Mouse (Mus musculus) megakaryocyte, embryonic 14.5 days (primary cell): ENCODE data around the gene Gm20388. TPM values are rescaled to one million over a fixed set of nuclear protein-coding genes. Genes with fewer than 3 reads are reported as not detected.

Experiments
- H3K27me3 ChIP-seq: replicated peaks from 2 replicates; pipeline ENCODE3; 2012; ENCODE audit warnings: inconsistent platforms
- H3K36me3 ChIP-seq: replicated peaks from 2 replicates; pipeline ENCODE3; 2012; ENCODE audit warnings: low read length, inconsistent platforms, mixed read lengths
- H3K4me1 ChIP-seq: 2 replicates; pipeline ENCODE4 v1.6.1; 2012; ENCODE audit warnings: inconsistent platforms
- H3K4me3 ChIP-seq: replicated peaks from 2 replicates; pipeline ENCODE3; 2012; ENCODE audit warnings: moderate library complexity, mild to moderate bottlenecking, inconsistent platforms
- H3K9me3 ChIP-seq: 2 replicates; pipeline ENCODE4 v1.6.1; 2012; ENCODE audit warnings: inconsistent platforms
- FLI1 ChIP-seq: IDR thresholded peaks from 2 replicates; pipeline ENCODE4 v1.6.1; 2012; ENCODE audit warnings: low read length, inconsistent platforms, mixed read lengths
- GATA1 ChIP-seq: IDR thresholded peaks from 3 replicates; pipeline ENCODE4 v1.6.1; 2012; ENCODE audit warnings: mixed read lengths, low read length, inconsistent platforms, borderline replicate concordance
- polyA plus RNA-seq: library from polyadenylated mRNA; stranded (reverse); fragments of >175 nt; gene quantifications from 2 replicates; pipeline ENCODE4 v1.2.3, GENCODE M21; 2012; ENCODE audit warnings: low replicate concordance; ENCODE audit not compliant: insufficient read depth

Gene Gm20388
- polyA plus RNA-seq, 1 experiment: 111 TPM

- peaks cover 22% of the 10 kb centered on the region for H3K4me1 ChIP-seq
- no peaks in the 10 kb centered on the region for H3K36me3 ChIP-seq
- H3K27me3 ChIP-seq: peaks cover 94% of the 10 kb centered on the region
- TF ChIP-seq FLI1: no peak
- TF ChIP-seq GATA1: no peak
- no peak overlapping the region for H3K4me3 ChIP-seq
- H3K9me3 ChIP-seq: peaks cover 7% of the 10 kb centered on the region
These were observed 135.8 kb downstream of the Gm20388 start for GRCm38 (mm10) chr8:120046258-120047020.

DNA sequence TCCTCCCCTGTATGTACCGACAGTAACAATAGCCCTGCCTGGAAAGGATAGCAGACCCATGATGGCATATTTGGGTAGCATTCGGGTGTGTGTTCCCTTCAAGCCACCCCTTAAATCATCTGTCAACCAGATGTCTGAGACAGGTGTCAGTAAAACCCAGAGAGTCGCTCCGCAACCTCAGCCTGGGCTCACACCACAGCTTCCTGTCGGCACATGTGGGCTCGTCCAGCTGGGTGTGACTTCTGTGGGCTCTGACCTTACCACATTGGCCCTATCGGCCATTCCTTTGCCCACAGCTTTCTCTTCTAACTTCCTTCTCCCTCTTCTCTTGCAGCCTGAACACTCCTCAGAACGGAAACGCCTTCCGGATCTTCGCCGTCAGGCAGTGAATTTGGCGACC is 139.3 kb downstream of the Gm20388 start:
- H3K4me3 ChIP-seq: no peak overlapping the region
- no peaks in the 10 kb centered on the region for H3K36me3 ChIP-seq
- peaks cover 92% of the 10 kb centered on the region for H3K27me3 ChIP-seq
- H3K9me3 ChIP-seq: peaks cover 5% of the 10 kb centered on the region
- H3K4me1 ChIP-seq: peaks cover 17% of the 10 kb centered on the region
- TF ChIP-seq FLI1 (no peak), GATA1 (no peak)

GRCm38 (mm10) chr8:120050376-120050775 is 139.7 kb downstream of the Gm20388 start:
- peak overlapping the region; percentile 76 for H3K4me3 ChIP-seq
- H3K4me1 ChIP-seq: peaks cover 17% of the 10 kb centered on the region
- TF ChIP-seq GATA1: no peak
- TF ChIP-seq FLI1: no peak
- H3K27me3 ChIP-seq: peaks cover 92% of the 10 kb centered on the region
- peaks cover 10% of the 10 kb centered on the region for H3K9me3 ChIP-seq
- no peaks in the 10 kb centered on the region for H3K36me3 ChIP-seq

- Histone ChIP-seq H3K36me3 (no peaks in the 10 kb centered on the region), H3K9me3 (peaks cover 14% of the 10 kb centered on the region), H3K4me3 (no peak overlapping the region), H3K4me1 (peaks cover 17% of the 10 kb centered on the region), H3K27me3 (peaks cover 89% of the 10 kb centered on the region)
- TF ChIP-seq GATA1: no peak
These were observed 140.4 kb downstream of the Gm20388 start for GRCm38 (mm10) chr8:120051006-120051405.

DNA sequence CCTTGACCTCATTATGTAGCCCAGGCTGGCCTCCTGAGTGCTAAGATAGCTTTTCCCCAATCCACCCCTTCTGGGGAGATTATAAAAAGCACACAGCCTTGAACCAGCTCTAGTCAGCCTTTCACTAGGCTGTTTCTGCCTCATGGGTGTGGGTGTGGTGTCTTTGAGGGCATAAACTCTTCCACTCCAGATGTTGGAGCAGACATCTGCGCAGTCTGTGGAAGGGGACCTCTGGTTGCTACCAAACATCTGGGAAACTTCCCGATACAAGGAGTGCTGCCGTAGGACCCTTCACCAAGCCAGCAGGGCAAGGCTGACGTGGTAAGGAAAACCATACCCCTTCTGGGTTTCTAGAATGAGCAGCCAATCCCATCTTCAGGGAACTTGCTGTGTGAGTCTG is 141.3 kb downstream of the Gm20388 start:
- Histone ChIP-seq H3K4me3 (no peak overlapping the region), H3K36me3 (no peaks in the 10 kb centered on the region), H3K27me3 (peaks cover 88% of the 10 kb centered on the region), H3K4me1 (peaks cover 17% of the 10 kb centered on the region), H3K9me3 (peaks cover 23% of the 10 kb centered on the region)
- TF ChIP-seq GATA1 (no peak), FLI1 (no peak)

DNA sequence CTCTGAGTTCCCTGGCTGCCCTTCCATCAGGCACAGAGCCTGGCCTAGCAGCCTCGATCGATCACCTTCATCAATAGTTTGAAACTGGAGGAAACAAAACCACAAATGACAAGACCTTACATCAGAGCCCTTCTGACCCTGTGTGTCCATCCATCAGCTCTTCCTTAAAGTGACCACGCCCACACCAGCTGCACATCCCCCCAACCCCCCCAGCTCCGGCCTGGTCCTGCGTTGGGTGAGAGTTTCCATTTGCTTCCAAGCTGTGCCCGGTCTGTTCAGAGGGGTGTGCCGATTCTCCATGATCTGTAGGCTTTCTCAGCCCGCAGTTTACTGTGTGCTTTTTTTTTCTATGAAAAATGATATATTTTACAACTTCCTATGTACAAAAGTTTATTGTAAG is 141.7 kb downstream of the Gm20388 start:
- peaks cover 17% of the 10 kb centered on the region for H3K4me1 ChIP-seq
- peaks cover 27% of the 10 kb centered on the region for H3K9me3 ChIP-seq
- peaks cover 88% of the 10 kb centered on the region for H3K27me3 ChIP-seq

DNA sequence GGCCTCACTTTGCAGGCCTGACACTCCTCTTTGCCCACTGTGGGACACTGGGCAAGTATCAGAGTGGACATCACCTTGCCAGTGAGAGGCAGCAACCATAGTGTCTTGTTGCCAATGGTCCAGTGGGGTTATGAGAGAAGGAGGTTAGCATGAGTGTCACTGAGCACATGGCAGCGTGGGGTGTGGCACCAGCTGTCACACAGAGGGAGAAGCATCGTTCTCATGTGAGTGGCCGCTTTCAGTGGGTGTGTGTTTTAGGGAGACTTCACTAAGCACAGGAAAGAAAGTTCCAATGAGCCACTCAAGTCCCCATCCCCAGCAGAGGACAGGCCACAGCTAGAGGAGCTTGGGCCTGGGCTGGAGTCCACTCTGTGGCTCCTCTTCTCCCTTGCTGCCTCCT is 144.2 kb downstream of the Gm20388 start:
- H3K27me3 ChIP-seq: peaks cover 82% of the 10 kb centered on the region
- no peaks in the 10 kb centered on the region for H3K36me3 ChIP-seq
- H3K4me1 ChIP-seq: peaks cover 14% of the 10 kb centered on the region
- peak overlapping the region; percentile 42 for H3K4me3 ChIP-seq
- no peak for TF ChIP-seq GATA1
- TF ChIP-seq FLI1: no peak
- H3K9me3 ChIP-seq: peaks cover 48% of the 10 kb centered on the region

More for the DNA sequence above, 141.7 kb downstream of the Gm20388 start:
- TF ChIP-seq GATA1 (no peak), FLI1 (no peak)
- Histone ChIP-seq H3K4me3 (no peak overlapping the region), H3K36me3 (no peaks in the 10 kb centered on the region)

- no peak for TF ChIP-seq FLI1
- TF ChIP-seq GATA1: no peak
- peaks cover 78% of the 10 kb centered on the region for H3K27me3 ChIP-seq
These were observed 146.4 kb downstream of the Gm20388 start for GRCm38 (mm10) chr8:120057078-120057477.

GRCm38 (mm10) chr8:120062742-120063141 is 152.1 kb downstream of the Gm20388 start:
- TF ChIP-seq GATA1 (no peak), FLI1 (no peak)
- H3K9me3 ChIP-seq: peaks cover 48% of the 10 kb centered on the region
- peaks cover 85% of the 10 kb centered on the region for H3K27me3 ChIP-seq
- no peak overlapping the region for H3K4me3 ChIP-seq
- H3K36me3 ChIP-seq: no peaks in the 10 kb centered on the region
- H3K4me1 ChIP-seq: peaks cover 8% of the 10 kb centered on the region

More at GRCm38 (mm10) chr8:120057078-120057477, 146.4 kb downstream of the Gm20388 start:
- peaks cover 65% of the 10 kb centered on the region for H3K9me3 ChIP-seq
- no peaks in the 10 kb centered on the region for H3K4me1 ChIP-seq
- H3K4me3 ChIP-seq: no peak overlapping the region
- no peaks in the 10 kb centered on the region for H3K36me3 ChIP-seq

DNA sequence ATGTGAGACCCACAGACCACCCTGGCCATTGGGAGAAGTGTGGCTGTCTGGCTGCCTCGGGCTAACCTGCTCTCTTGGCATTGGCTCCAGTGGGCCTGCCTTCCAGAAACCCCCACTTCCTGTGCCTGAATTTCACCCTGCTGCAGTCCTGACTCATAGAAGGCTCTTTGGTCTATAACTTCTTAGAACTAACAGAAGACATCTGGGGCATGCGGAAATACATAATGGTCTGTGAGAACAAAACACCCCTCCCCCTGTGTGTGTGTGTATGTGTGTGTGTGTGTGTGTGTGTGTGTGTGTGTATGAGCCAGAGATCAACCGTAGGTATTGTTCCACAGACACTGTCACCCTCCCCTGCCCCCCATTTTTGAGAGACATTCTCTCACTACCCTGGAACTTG is 152.7 kb downstream of the Gm20388 start:
- H3K4me3 ChIP-seq: no peak overlapping the region
- H3K4me1 ChIP-seq: peaks cover 8% of the 10 kb centered on the region
- peaks cover 47% of the 10 kb centered on the region for H3K9me3 ChIP-seq
- TF ChIP-seq GATA1: no peak
- TF ChIP-seq FLI1: no peak
- no peaks in the 10 kb centered on the region for H3K36me3 ChIP-seq
- peaks cover 86% of the 10 kb centered on the region for H3K27me3 ChIP-seq
